Mouse (Mus musculus): ENCODE measurements around the gene Abcb10. TPM values are rescaled to one million over a fixed set of nuclear protein-coding genes. Genes with fewer than 3 reads are reported as not detected.

The Abcb10 gene
- polyA plus RNA-seq, 1 experiment from 2014 or later = 16.7 TPM

DNA sequence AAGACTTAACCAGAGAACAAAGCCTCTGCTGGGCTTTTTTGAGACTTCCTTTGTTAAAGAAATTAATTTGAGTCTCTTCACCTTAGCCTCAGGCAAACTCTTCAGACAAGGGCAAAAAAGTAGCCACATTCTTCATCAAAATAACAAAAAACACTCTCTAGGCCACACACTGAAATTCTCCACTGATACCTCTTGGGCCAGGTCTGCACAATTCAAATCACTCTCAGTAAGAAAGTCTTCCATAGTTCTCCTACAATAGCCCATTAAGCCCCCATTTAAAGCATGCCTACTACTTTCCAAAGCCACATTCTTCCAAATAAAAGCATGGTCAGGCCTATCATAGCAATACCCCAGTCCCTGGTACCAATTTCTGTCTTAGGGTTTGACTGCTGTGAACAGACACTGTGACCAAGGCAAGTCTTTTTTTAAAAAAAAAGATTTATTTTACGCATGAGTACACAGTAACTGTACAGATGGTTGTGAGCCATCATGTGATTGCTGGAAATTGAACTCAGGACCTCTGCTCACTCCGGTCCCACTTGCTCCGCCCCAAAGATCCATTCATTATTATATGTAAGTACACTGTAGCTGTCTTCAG is 29.2 kb upstream of the Abcb10 start:
- 96% methylated on average over 3 of the region's 3 CpGs for WGBS
- no peak for ATAC-seq (ENCODE audit: low read depth)
- H3K27me3 ChIP-seq (replicated peaks; ENCODE audit: control insufficient read depth, insufficient read depth, low read length) = no peaks in the 10 kb centered on the region

GRCm38 (mm10) chr8:124011580-124011979 is 28.7 kb upstream of the Abcb10 start:
- no peak overlapping the region for H3K9ac ChIP-seq (ENCODE audit: low read depth, low read length)
- H3K27me3 ChIP-seq (replicated peaks; ENCODE audit: control insufficient read depth, insufficient read depth, low read length) = no peaks in the 10 kb centered on the region
- no peak overlapping the region for H3K27ac ChIP-seq (replicated peaks; ENCODE audit: low read depth, low read length)
- ATAC-seq (ENCODE audit: low read depth) (no peak), DNase-seq (ENCODE audit: low spot score) (no peak)
- H3K4me2 ChIP-seq (ENCODE audit: low read depth, low read length) = no peak overlapping the region
- 0 out of 2 replicates have a peak, but pooled peaks cover 4% of the 10 kb centered on the region for H3K4me1 ChIP-seq (ENCODE audit: control insufficient read depth, insufficient read depth, low read length)
- H3K36me3 ChIP-seq (ENCODE audit: control insufficient read depth, insufficient read depth, low read length) = peaks cover 30% of the 10 kb centered on the region
- no peak overlapping the region for H3K4me3 ChIP-seq (ENCODE audit: low read depth, low read length)
- H3K9me3 ChIP-seq (ENCODE audit: control insufficient read depth, low read length) = no peaks in the 10 kb centered on the region
- 76% methylated on average over 3 of the region's 3 CpGs for WGBS

More for the DNA sequence above, 29.2 kb upstream of the Abcb10 start:
- no peak overlapping the region for H3K4me2 ChIP-seq (ENCODE audit: low read depth, low read length)
- H3K27ac ChIP-seq (replicated peaks; ENCODE audit: low read depth, low read length) = no peak overlapping the region
- H3K9me3 ChIP-seq (ENCODE audit: control insufficient read depth, low read length) = no peaks in the 10 kb centered on the region
- no peak overlapping the region for H3K9ac ChIP-seq (ENCODE audit: low read depth, low read length)
- H3K36me3 ChIP-seq (ENCODE audit: control insufficient read depth, insufficient read depth, low read length) = peaks cover 25% of the 10 kb centered on the region
- no peak overlapping the region for H3K4me3 ChIP-seq (ENCODE audit: low read depth, low read length)
- no peak for DNase-seq (ENCODE audit: low spot score)
- 0 out of 2 replicates have a peak, but pooled peaks cover 4% of the 10 kb centered on the region for H3K4me1 ChIP-seq (ENCODE audit: control insufficient read depth, insufficient read depth, low read length)

GRCm38 (mm10) chr8:124007829-124008228 is 24.9 kb upstream of the Abcb10 start:
- 87% methylated on average over 6 of the region's 6 CpGs for WGBS
- no peak for ATAC-seq (ENCODE audit: low read depth)

DNA sequence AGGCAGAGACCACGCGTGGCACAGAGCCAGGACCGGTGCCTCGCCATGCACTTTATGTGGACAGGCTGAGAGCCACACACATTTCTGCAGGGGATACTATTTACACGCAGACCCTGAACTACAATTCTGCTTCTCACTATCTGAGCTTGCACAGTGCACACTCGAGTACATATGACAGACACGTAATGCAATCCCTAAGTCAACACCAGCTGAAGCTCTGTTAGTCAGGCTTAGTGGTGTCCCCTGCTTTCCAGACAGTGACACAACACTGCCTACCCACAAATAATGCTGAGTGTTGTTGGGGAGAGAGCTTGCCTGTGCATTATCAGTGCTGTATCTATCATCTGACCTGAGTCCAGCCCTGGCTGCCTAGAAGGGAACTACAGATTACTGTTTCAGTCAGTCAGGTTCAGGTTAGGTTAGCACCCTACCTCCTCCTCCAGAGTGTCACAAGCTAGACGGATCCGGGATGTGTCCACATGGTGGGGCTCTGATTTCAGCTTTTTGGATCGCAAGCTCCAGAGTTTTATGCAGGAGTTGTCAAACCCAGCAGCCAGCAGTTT is 19.7 kb upstream of the Abcb10 start:
- H3K27ac ChIP-seq (replicated peaks; ENCODE audit: low read depth, low read length) = no peak overlapping the region
- DNase-seq (ENCODE audit: low spot score) (no peak), ATAC-seq (ENCODE audit: low read depth) (no peak)
- no peak overlapping the region for H3K4me3 ChIP-seq (ENCODE audit: low read depth, low read length)
- H3K4me1 ChIP-seq (ENCODE audit: control insufficient read depth, insufficient read depth, low read length) = no peaks in the 10 kb centered on the region
- H3K9ac ChIP-seq (ENCODE audit: low read depth, low read length) = no peak overlapping the region
- H3K4me2 ChIP-seq (ENCODE audit: low read depth, low read length) = no peak overlapping the region
- H3K27me3 ChIP-seq (replicated peaks; ENCODE audit: control insufficient read depth, insufficient read depth, low read length) = no peaks in the 10 kb centered on the region
- WGBS = 80% methylated on average over 10 of the region's 10 CpGs
- no peaks in the 10 kb centered on the region for H3K9me3 ChIP-seq (ENCODE audit: control insufficient read depth, low read length)
- H3K36me3 ChIP-seq (ENCODE audit: control insufficient read depth, insufficient read depth, low read length) = peaks cover 90% of the 10 kb centered on the region

More at GRCm38 (mm10) chr8:124007829-124008228, 24.9 kb upstream of the Abcb10 start:
- H3K36me3 ChIP-seq (ENCODE audit: control insufficient read depth, insufficient read depth, low read length) = peaks cover 66% of the 10 kb centered on the region
- H3K9me3 ChIP-seq (ENCODE audit: control insufficient read depth, low read length) = no peaks in the 10 kb centered on the region
- 0 out of 2 replicates have a peak, but pooled peaks cover 4% of the 10 kb centered on the region for H3K4me1 ChIP-seq (ENCODE audit: control insufficient read depth, insufficient read depth, low read length)
- DNase-seq (ENCODE audit: low spot score) = no peak
- no peak overlapping the region for H3K27ac ChIP-seq (replicated peaks; ENCODE audit: low read depth, low read length)
- no peaks in the 10 kb centered on the region for H3K27me3 ChIP-seq (replicated peaks; ENCODE audit: control insufficient read depth, insufficient read depth, low read length)
- no peak overlapping the region for H3K4me3 ChIP-seq (ENCODE audit: low read depth, low read length)
- no peak overlapping the region for H3K9ac ChIP-seq (ENCODE audit: low read depth, low read length)
- H3K4me2 ChIP-seq (ENCODE audit: low read depth, low read length) = no peak overlapping the region

DNA sequence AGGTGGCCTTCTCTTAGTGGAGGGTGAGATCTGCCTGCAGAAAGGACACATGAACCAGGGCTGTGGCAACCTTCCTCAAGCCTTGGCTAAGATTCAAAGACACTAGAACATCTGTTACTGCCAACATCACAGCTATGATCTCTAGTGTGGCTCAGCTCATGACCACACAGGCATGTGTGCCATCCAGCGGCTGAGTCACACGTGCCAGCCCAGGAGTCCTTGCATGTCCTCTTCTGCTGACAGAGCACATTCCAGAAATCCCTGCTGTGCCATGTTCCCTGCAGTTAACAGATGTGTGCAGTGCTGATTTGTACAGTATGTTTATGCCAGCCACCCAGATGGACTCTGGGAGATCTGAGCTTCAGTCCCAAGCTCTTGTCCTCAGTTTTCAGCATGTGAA is 16.6 kb upstream of the Abcb10 start:
- no peaks in the 10 kb centered on the region for H3K4me1 ChIP-seq (ENCODE audit: control insufficient read depth, insufficient read depth, low read length)
- H3K27ac ChIP-seq (replicated peaks; ENCODE audit: low read depth, low read length) = no peak overlapping the region; the same call in 1 of the 2 replicates
- no peaks in the 10 kb centered on the region for H3K9me3 ChIP-seq (ENCODE audit: control insufficient read depth, low read length)
- peaks cover 84% of the 10 kb centered on the region for H3K36me3 ChIP-seq (ENCODE audit: control insufficient read depth, insufficient read depth, low read length)
- H3K4me3 ChIP-seq (ENCODE audit: low read depth, low read length) = no peak overlapping the region
- H3K27me3 ChIP-seq (replicated peaks; ENCODE audit: control insufficient read depth, insufficient read depth, low read length) = no peaks in the 10 kb centered on the region
- no peak overlapping the region for H3K9ac ChIP-seq (ENCODE audit: low read depth, low read length)
- WGBS = 66% methylated on average over 2 of the region's 2 CpGs
- peak; percentile 59 for DNase-seq (ENCODE audit: low spot score)
- no peak overlapping the region for H3K4me2 ChIP-seq (ENCODE audit: low read depth, low read length)
- peak; percentile 55; the same call in 1 of the 2 replicates for ATAC-seq (ENCODE audit: low read depth)

DNA sequence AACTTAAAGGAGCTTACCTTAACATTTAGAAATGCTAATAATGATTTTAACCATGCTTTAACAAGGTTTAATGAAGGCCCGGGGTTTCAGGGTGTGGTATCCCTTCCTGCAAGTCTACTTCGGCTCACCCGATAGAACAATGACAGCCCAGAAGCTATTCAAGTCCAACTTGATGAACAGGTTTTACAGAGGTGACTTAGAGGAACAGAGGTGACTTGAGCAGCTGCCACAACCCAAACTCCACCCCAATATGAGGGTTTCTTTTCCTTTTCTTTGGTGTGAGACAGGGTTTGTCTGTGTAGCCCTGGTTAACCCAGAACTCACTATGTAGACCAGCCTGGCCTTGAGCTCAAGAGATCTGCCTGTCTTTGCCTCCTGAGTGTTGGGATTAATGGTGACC is 11.1 kb upstream of the Abcb10 start:
- Histone ChIP-seq H3K9me3 (ENCODE audit: control insufficient read depth, low read length) (no peaks in the 10 kb centered on the region), H3K4me3 (ENCODE audit: low read depth, low read length) (no peak overlapping the region), H3K27ac (replicated peaks; ENCODE audit: low read depth, low read length) (peak overlapping the region; percentile 31; the same call in 1 of the 2 replicates), H3K27me3 (replicated peaks; ENCODE audit: control insufficient read depth, insufficient read depth, low read length) (no peaks in the 10 kb centered on the region), H3K36me3 (ENCODE audit: control insufficient read depth, insufficient read depth, low read length) (peaks cover 36% of the 10 kb centered on the region), H3K9ac (ENCODE audit: low read depth, low read length) (no peak overlapping the region), H3K4me2 (ENCODE audit: low read depth, low read length) (no peak overlapping the region), H3K4me1 (ENCODE audit: control insufficient read depth, insufficient read depth, low read length) (no peaks in the 10 kb centered on the region)
- 94% methylated on average over 3 of the region's 3 CpGs for WGBS
- DNase-seq (ENCODE audit: low spot score) = peak; percentile 86
- peak; percentile 88 for ATAC-seq (ENCODE audit: low read depth)

- ATAC-seq (ENCODE audit: low read depth) (0 out of 2 replicates have a peak, but pooled peaks have one; percentile 23), DNase-seq (ENCODE audit: low spot score) (no peak)
- Histone ChIP-seq H3K4me2 (ENCODE audit: low read depth, low read length) (no peak overlapping the region), H3K36me3 (ENCODE audit: control insufficient read depth, insufficient read depth, low read length) (peaks cover 32% of the 10 kb centered on the region), H3K27me3 (replicated peaks; ENCODE audit: control insufficient read depth, insufficient read depth, low read length) (no peaks in the 10 kb centered on the region), H3K9ac (ENCODE audit: low read depth, low read length) (no peak overlapping the region), H3K27ac (replicated peaks; ENCODE audit: low read depth, low read length) (no peak overlapping the region; the same call in 1 of the 2 replicates), H3K9me3 (ENCODE audit: control insufficient read depth, low read length) (no peaks in the 10 kb centered on the region), H3K4me1 (ENCODE audit: control insufficient read depth, insufficient read depth, low read length) (no peaks in the 10 kb centered on the region), H3K4me3 (ENCODE audit: low read depth, low read length) (no peak overlapping the region)
- WGBS = 84% methylated on average over 5 of the region's 5 CpGs
Observed at GRCm38 (mm10) chr8:123993597-123993996, 10.7 kb upstream of the Abcb10 start.

- H3K9ac ChIP-seq (ENCODE audit: low read depth, low read length) = no peak overlapping the region
- H3K27ac ChIP-seq (replicated peaks; ENCODE audit: low read depth, low read length) = no peak overlapping the region
- 88% methylated on average over 8 of the region's 8 CpGs for WGBS
- H3K4me2 ChIP-seq (ENCODE audit: low read depth, low read length) = no peak overlapping the region
- H3K4me1 ChIP-seq (ENCODE audit: control insufficient read depth, insufficient read depth, low read length) = no peaks in the 10 kb centered on the region
- H3K27me3 ChIP-seq (replicated peaks; ENCODE audit: control insufficient read depth, insufficient read depth, low read length) = no peaks in the 10 kb centered on the region
- no peak overlapping the region for H3K4me3 ChIP-seq (ENCODE audit: low read depth, low read length)
- no peaks in the 10 kb centered on the region for H3K9me3 ChIP-seq (ENCODE audit: control insufficient read depth, low read length)
- peaks cover 23% of the 10 kb centered on the region for H3K36me3 ChIP-seq (ENCODE audit: control insufficient read depth, insufficient read depth, low read length)
- no peak for DNase-seq (ENCODE audit: low spot score)
- ATAC-seq (ENCODE audit: low read depth) = no peak
Observed at GRCm38 (mm10) chr8:123992587-123992986, 9.7 kb upstream of the Abcb10 start.

Data from embryonic facial prominence, embryonic 14.5 days (tissue).